Mouse (Mus musculus): ENCODE results near the gene Rft1.
A peak's percentile ranks its signal among the peaks of the same experiment; 100 is the strongest.

Rft1 gene

GRCm38 (mm10) chr14:30653943-30654659 is at the start of gene Rft1:
Gene Rft1, plus strand, starts transcription at chr14:30654360.
- peak; percentile 13; the same call in 1 of the 2 replicates for TF ChIP-seq GATA4 (IDR thresholded peaks at IDR 0.05; ENCODE audit: insufficient replicate concordance, low read length)

- TF ChIP-seq GATA4 (IDR thresholded peaks at IDR 0.05; ENCODE audit: insufficient replicate concordance, low read length): no peak
Observed at GRCm38 (mm10) chr14:30606817-30607216, 47.3 kb upstream of the Rft1 start.

- TF ChIP-seq GATA4 (IDR thresholded peaks at IDR 0.05; ENCODE audit: insufficient replicate concordance, low read length): no peak
Observed at GRCm38 (mm10) chr14:30607696-30608095, 46.5 kb upstream of the Rft1 start.

- no peak for TF ChIP-seq GATA4 (IDR thresholded peaks at IDR 0.05; ENCODE audit: insufficient replicate concordance, low read length)
Observed at GRCm38 (mm10) chr14:30608176-30608575, 46.0 kb upstream of the Rft1 start.

GRCm38 (mm10) chr14:30609499-30609898 is 44.7 kb upstream of the Rft1 start:
- no peak for TF ChIP-seq GATA4 (IDR thresholded peaks at IDR 0.05; ENCODE audit: insufficient replicate concordance, low read length)

GRCm38 (mm10) chr14:30610304-30610703 is 43.9 kb upstream of the Rft1 start:
- no peak for TF ChIP-seq GATA4 (IDR thresholded peaks at IDR 0.05; ENCODE audit: insufficient replicate concordance, low read length)

GRCm38 (mm10) chr14:30610940-30611339 is 43.2 kb upstream of the Rft1 start:
- TF ChIP-seq GATA4 (IDR thresholded peaks at IDR 0.05; ENCODE audit: insufficient replicate concordance, low read length): no peak

- no peak for TF ChIP-seq GATA4 (IDR thresholded peaks at IDR 0.05; ENCODE audit: insufficient replicate concordance, low read length)
Observed at GRCm38 (mm10) chr14:30612523-30612922, 41.6 kb upstream of the Rft1 start.

GRCm38 (mm10) chr14:30612962-30613715 is 41.0 kb upstream of the Rft1 start:
- TF ChIP-seq GATA4 (IDR thresholded peaks at IDR 0.05; ENCODE audit: insufficient replicate concordance, low read length): no peak

- no peak for TF ChIP-seq GATA4 (IDR thresholded peaks at IDR 0.05; ENCODE audit: insufficient replicate concordance, low read length)
Observed at GRCm38 (mm10) chr14:30616751-30617150, 37.4 kb upstream of the Rft1 start.

GRCm38 (mm10) chr14:30618746-30619275 is 35.3 kb upstream of the Rft1 start:
- TF ChIP-seq GATA4 (IDR thresholded peaks at IDR 0.05; ENCODE audit: insufficient replicate concordance, low read length): no peak

- no peak for TF ChIP-seq GATA4 (IDR thresholded peaks at IDR 0.05; ENCODE audit: insufficient replicate concordance, low read length)
Observed at GRCm38 (mm10) chr14:30619982-30620578, 34.1 kb upstream of the Rft1 start.

GRCm38 (mm10) chr14:30622130-30622529 is 32.0 kb upstream of the Rft1 start:
- no peak for TF ChIP-seq GATA4 (IDR thresholded peaks at IDR 0.05; ENCODE audit: insufficient replicate concordance, low read length)

- no peak for TF ChIP-seq GATA4 (IDR thresholded peaks at IDR 0.05; ENCODE audit: insufficient replicate concordance, low read length)
Observed at GRCm38 (mm10) chr14:30622556-30622955, 31.6 kb upstream of the Rft1 start.

GRCm38 (mm10) chr14:30624277-30624721 is 29.9 kb upstream of the Rft1 start:
- no peak for TF ChIP-seq GATA4 (IDR thresholded peaks at IDR 0.05; ENCODE audit: insufficient replicate concordance, low read length)
